Mouse (Mus musculus): Measurements from ENCODE around the gene Cnnm4. TPM values are rescaled to one million over a fixed set of nuclear protein-coding genes. Genes with fewer than 3 reads are reported as not detected.

Cnnm4 gene
- polyA plus RNA-seq, 1 experiment from 2014 or later, result 10.1 TPM

DNA sequence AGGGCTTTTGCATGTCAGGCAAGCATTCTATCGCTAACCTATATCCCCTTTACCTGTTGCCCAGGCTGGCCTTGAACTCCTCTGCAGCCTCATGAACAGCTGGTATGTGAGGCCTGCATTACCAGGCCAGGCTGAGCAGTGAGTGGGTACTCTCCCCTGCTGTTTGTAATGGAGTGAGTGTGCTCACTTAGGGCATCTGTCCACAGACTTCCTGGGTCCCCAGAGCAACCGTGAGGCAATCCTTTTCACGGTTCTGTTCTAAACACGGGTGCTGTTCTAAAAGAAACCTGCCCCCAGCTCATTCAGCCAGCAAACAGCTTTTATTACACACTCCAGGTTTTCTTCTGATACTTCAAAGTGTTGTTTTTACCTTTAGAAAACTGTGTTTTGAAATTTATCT lies 67.3 kb downstream of the Cnnm4 start:
- Histone ChIP-seq H3K9me3 (no peaks in the 10 kb centered on the region), H3K4me1 (no peaks in the 10 kb centered on the region), H3K27ac (no peak overlapping the region), H3K4me2 (replicated peaks) (no peak overlapping the region), H3K9ac (no peak overlapping the region), H3K27me3 (replicated peaks) (no peaks in the 10 kb centered on the region), H3K4me3 (no peak overlapping the region), H3K36me3 (peaks cover 29% of the 10 kb centered on the region)
- ATAC-seq (ENCODE audit: low FRiP score, low read depth), result no peak
- WGBS, result 84% methylated on average over 4 of the region's 4 CpGs

DNA sequence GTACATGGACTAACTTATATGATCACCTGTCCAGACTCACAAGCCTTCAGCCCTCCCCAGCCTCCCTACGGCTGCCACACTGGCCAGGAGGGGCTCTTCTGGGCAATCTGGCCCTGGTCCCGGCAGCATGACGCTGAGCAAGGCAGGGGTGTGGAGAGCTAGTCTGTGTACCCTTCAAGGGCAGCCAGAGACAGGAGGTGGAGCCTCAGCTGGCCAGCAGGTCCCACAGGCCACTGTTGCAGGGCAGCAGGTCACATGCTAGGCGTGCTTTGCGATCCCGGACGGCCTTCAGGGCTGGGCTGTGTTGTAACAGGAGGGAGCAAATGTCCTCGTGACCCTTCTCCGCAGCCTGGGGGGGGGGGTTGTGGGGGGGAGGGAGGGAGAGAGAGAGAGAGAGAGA lies 67.8 kb downstream of the Cnnm4 start, which contains the start of gene Gm42417:
Gm42417 (minus strand) TSS at position 244 of the 400 bp plus-strand sequence.
- Histone ChIP-seq H3K27me3 (replicated peaks) (no peaks in the 10 kb centered on the region), H3K4me3 (no peak within 1 kb of the TSS), H3K27ac (no peak within 1 kb of the TSS), H3K36me3 (peaks cover 29% of the 10 kb centered on the region), H3K4me2 (replicated peaks) (no peak within 1 kb of the TSS), H3K9me3 (no peaks in the 10 kb centered on the region), H3K9ac (no peak within 1 kb of the TSS), H3K4me1 (no peaks in the 10 kb centered on the region)
- 61% methylated on average over 9 of the region's 9 CpGs for WGBS
- ATAC-seq (ENCODE audit: low FRiP score, low read depth), result no peak

DNA sequence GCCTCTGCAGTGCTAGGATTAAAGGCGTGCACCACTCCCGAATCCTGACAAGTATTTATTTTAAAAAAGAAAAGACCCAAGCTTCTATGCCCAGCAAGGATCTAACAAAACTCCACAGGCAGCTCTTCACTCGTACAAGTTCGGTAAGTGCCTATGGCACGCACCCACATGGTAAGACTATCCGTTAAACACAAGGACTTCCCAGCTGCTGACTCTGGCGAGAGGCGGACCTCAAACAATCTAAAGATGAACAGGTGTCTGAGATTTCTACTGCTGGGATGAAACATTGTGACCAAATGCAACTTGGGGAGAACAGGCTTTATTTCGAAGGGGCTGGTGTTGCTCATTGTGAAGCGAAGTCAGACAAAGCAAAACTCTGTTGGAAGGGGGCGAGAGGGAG lies 68.7 kb downstream of the Cnnm4 start:
- H3K9ac ChIP-seq, result no peak overlapping the region
- no peaks in the 10 kb centered on the region for H3K9me3 ChIP-seq
- no peak for ATAC-seq (ENCODE audit: low FRiP score, low read depth)
- no peaks in the 10 kb centered on the region for H3K4me1 ChIP-seq
- H3K4me2 ChIP-seq (replicated peaks), result no peak overlapping the region
- 90% methylated on average over 11 of the region's 11 CpGs for WGBS
- no peak overlapping the region for H3K4me3 ChIP-seq
- no peak overlapping the region for H3K27ac ChIP-seq
- H3K27me3 ChIP-seq (replicated peaks), result no peaks in the 10 kb centered on the region
- H3K36me3 ChIP-seq, result peaks cover 29% of the 10 kb centered on the region

DNA sequence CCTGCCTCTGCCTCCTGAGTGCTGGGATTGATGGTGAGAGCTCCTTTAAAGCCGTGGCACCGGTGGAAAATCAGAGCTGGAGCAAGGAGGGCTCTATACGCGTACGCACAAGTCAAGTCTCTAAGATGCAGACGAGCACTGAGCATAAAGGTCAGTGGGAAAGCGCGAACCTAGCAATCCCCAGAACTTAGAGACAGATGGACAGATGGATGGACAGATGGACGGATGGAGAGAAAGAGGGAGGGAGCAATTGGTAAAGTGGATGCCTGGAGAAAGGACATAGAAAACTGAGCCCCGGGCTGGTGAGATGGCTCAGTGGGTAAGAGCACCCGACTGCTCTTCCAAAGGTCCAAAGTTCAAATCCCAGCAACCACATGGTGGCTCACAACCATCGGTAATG lies 69.4 kb downstream of the Cnnm4 start:
- Histone ChIP-seq H3K9me3 (no peaks in the 10 kb centered on the region), H3K4me2 (replicated peaks) (no peak overlapping the region), H3K27me3 (replicated peaks) (no peaks in the 10 kb centered on the region), H3K4me3 (no peak overlapping the region), H3K4me1 (no peaks in the 10 kb centered on the region), H3K9ac (no peak overlapping the region), H3K36me3 (peaks cover 29% of the 10 kb centered on the region), H3K27ac (no peak overlapping the region)
- ATAC-seq (ENCODE audit: low FRiP score, low read depth), result no peak
- WGBS, result 91% methylated on average over 12 of the region's 12 CpGs

DNA sequence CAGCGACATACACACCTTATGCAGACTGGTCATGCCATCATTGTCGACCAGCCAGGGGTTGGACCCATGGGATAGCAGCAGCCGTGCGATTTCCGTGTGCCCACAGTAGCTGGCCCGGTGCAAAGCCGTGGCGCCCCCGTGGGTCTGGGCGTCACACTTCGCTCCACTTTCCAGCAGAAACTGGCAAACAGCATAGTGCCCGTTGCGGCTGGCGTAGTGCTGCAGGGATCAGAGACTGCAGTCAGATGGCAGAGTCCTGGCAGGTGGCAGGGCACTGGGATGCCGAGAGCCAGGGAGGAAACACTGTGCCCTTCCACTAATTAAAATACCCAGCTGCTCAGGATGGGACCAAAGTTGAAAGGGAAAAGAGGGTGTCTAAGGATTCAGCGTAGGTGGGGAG lies 70.4 kb downstream of the Cnnm4 start:
- ATAC-seq (ENCODE audit: low FRiP score, low read depth), result no peak
- no peaks in the 10 kb centered on the region for H3K9me3 ChIP-seq
- no peak overlapping the region for H3K4me2 ChIP-seq (replicated peaks)
- peaks cover 7% of the 10 kb centered on the region; the same call in 1 of the 2 replicates for H3K4me1 ChIP-seq
- 95% methylated on average over 16 of the region's 16 CpGs for WGBS
- H3K4me3 ChIP-seq, result no peak overlapping the region
- no peaks in the 10 kb centered on the region for H3K27me3 ChIP-seq (replicated peaks)
- H3K36me3 ChIP-seq, result peaks cover 29% of the 10 kb centered on the region
- H3K27ac ChIP-seq, result no peak overlapping the region
- H3K9ac ChIP-seq, result no peak overlapping the region

DNA sequence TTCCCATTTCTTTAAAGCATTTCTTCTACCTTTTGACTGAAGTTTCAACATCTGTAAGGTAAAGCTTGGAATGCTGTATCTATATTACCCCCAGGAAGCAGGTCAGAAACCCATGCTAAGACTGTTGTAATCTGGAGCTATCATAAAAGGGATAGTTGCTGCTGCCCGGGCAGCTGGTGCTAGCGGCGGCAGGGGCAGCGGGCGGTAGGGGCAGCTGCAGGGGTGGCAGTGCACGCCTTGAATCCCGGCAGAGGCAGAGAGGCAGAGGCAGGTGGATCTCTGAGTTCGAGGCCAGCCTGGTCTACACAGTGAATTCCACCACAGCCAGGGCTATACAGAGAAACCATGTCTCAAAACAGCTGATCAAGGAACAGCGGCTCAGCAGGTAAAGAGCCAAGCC lies 71.5 kb downstream of the Cnnm4 start:
- no peak overlapping the region for H3K9ac ChIP-seq
- no peaks in the 10 kb centered on the region for H3K27me3 ChIP-seq (replicated peaks)
- 90% methylated on average over 9 of the region's 9 CpGs for WGBS
- H3K4me2 ChIP-seq (replicated peaks), result no peak overlapping the region
- H3K36me3 ChIP-seq, result peaks cover 29% of the 10 kb centered on the region
- H3K4me3 ChIP-seq, result no peak overlapping the region
- no peak overlapping the region for H3K27ac ChIP-seq
- ATAC-seq (ENCODE audit: low FRiP score, low read depth), result no peak
- no peaks in the 10 kb centered on the region for H3K9me3 ChIP-seq
- peaks cover 14% of the 10 kb centered on the region for H3K4me1 ChIP-seq

DNA sequence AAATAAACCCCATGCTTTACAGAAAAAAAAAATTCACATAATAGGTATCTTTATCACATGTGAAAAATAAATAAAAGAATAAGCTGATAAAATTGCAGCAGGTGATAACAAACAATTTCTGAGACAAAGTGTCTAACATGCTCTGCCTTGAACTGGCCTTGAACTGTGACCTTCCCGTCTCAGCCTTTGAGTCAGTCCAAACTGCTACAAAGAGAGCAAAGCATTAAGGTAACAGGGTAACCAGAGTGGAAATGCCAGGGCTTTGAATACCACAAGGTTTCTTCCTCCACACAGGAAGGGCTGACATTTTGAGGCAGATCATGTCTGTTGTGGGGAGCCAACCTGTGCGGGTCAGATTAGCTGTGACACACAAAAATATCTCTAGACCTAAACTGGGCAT lies 74.0 kb downstream of the Cnnm4 start:
- 79% methylated on average over 2 of the region's 2 CpGs for WGBS

DNA sequence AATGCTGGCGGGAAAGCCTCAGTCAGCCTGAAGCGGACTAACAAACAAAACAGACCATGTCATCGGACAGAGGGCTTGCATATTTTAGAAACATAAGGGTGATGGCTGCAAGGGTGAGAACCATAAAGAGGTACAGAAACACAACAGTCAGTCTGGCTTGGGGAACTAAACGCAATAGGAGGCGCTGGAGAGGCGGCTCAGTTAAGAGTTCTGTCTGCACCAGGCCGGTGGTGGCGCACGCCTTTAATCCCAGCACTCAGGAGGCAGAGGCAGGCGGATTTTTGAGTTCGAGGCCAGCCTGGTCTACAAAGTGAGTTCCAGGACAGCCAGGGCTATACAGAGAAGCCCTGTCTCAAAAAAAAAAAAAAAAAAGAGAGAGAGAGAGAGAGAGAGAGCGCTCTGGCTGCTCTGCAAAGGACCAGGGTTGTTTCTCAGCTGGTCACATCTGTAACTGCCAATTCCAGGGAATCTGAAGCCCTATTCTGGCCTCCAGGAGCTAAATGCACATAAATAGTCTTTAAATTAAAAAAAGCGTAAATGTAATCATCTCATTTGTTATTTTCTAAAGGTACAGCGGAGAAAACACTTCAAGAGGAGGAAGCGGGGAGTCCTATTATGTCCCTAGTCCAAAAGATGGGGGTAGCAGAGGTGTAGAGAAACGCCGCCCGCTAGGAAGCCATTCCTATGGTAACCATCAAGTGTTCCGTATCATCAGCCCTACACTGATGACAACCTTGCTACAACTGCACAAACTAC lies 74.6 kb downstream of the Cnnm4 start:
- peak overlapping the region; percentile 61 for H3K4me3 ChIP-seq
- WGBS, result 72% methylated on average over 19 of the region's 19 CpGs
- H3K9me3 ChIP-seq, result no peaks in the 10 kb centered on the region
- H3K4me2 ChIP-seq (replicated peaks), result peak overlapping the region; percentile 69
- H3K36me3 ChIP-seq, result peaks cover 46% of the 10 kb centered on the region
- no peak overlapping the region for H3K27ac ChIP-seq
- peak overlapping the region; percentile 73 for H3K9ac ChIP-seq
- ATAC-seq (ENCODE audit: low FRiP score, low read depth), result no peak
- peaks cover 33% of the 10 kb centered on the region for H3K4me1 ChIP-seq
- no peaks in the 10 kb centered on the region for H3K27me3 ChIP-seq (replicated peaks)

More for the DNA sequence above, 74.0 kb downstream of the Cnnm4 start:
- H3K4me2 ChIP-seq (replicated peaks), result no peak overlapping the region
- H3K27me3 ChIP-seq (replicated peaks), result no peaks in the 10 kb centered on the region
- H3K4me3 ChIP-seq, result no peak overlapping the region
- H3K27ac ChIP-seq, result no peak overlapping the region
- H3K4me1 ChIP-seq, result peaks cover 33% of the 10 kb centered on the region
- no peak for ATAC-seq (ENCODE audit: low FRiP score, low read depth)
- no peak overlapping the region for H3K9ac ChIP-seq
- peaks cover 44% of the 10 kb centered on the region for H3K36me3 ChIP-seq
- no peaks in the 10 kb centered on the region for H3K9me3 ChIP-seq

DNA sequence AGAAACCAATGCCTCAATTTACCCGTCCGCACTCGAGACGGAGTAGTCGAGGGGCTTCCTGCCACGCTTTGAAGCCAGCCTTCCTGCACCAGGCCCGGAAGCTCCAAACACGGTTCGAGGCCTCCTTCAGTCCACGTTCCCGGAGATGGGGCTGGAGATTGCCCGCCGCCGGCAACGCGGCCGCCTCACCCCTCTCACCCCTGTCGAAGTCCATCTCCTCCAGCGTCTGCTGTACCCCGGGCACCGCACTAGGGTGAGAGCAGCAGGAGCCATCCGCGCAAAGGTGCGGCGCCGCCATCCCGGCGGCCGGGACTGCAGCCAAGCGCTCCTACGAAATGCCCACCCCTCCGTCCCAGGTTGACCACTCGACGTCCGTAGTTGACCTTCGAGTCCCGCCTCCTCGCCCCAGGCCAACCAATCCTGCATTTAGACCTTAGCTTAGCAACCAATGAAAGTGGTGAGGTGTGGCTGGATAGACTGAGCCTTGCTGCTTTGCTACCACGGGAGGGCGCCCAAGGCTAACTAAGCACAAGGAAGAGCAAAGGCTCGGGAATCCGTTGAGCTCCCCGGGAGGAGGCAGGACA lies 75.6 kb downstream of the Cnnm4 start, which contains the start of gene Ankrd39:
Ankrd39 (minus strand) TSS at position 558 of the 584 bp plus-strand sequence.
- under 1% methylated on average over 43 of the region's 43 CpGs for WGBS
- Histone ChIP-seq H3K4me3 (peak within 1 kb of the TSS; percentile 61), H3K4me2 (replicated peaks) (peak within 1 kb of the TSS; percentile 69), H3K4me1 (peaks cover 36% of the 10 kb centered on the region), H3K9me3 (no peaks in the 10 kb centered on the region), H3K27ac (peak within 1 kb of the TSS; percentile 38), H3K36me3 (peaks cover 47% of the 10 kb centered on the region), H3K27me3 (replicated peaks) (no peaks in the 10 kb centered on the region), H3K9ac (peak within 1 kb of the TSS; percentile 73)
- peak; percentile 95 for ATAC-seq (ENCODE audit: low FRiP score, low read depth)

DNA sequence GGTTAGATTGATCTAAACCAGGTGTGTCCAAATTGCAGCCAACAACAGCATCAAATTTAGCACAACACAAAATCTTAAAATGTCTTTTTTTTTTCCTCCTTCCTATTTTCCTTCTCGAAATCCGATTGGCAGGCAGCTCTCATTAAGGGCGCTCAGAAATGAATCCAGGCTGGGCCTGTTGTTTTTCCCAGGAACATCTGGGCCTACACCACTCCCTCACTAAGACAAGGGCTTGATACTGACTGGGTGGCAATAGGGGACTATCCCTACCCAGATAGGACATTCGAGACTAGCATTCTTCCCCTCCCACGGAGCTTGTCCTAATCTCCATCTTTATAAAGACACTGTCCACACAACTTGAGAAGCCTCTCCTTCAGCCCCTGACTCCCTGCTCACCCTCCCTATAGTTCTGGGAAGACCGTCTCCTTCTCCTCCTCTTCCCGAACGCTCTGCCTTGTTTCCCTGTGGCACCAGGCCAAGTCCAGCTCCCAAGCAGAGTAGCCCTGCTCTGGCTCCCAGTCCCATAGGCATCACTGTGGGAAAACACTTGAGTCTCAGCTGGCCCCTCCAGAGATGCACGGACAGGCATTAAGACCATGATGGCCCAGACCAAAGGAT lies 76.7 kb downstream of the Cnnm4 start:
- Histone ChIP-seq H3K4me2 (replicated peaks) (peak overlapping the region; percentile 35; the same call in 1 of the 2 replicates), H3K9ac (no peak overlapping the region)
- WGBS, result 46% methylated on average over 9 of the region's 9 CpGs

DNA sequence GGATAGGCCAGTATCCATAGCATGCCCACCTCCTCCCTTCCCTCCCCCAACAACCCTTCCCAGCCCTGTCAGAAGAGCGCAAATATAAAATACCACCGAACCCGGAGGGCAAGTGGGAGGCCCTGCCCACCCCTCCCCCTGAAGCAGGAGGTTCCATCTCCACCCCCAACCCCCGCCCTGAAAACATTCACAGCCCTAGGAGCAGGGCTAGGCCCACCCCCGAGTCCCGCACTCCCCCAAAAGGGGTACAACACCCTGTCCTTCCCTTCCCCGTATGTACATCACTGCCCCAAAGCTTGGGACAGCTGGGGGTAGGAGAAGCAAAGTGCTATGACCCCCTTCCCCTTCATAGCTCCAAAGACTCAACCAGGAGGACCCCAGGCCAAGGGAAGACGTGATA lies 77.4 kb downstream of the Cnnm4 start:
- WGBS, result 62% methylated on average over 8 of the region's 8 CpGs
- no peaks in the 10 kb centered on the region for H3K27me3 ChIP-seq (replicated peaks)
- peak overlapping the region; percentile 35 for H3K4me2 ChIP-seq (replicated peaks)
- H3K27ac ChIP-seq, result no peak overlapping the region
- H3K36me3 ChIP-seq, result peaks cover 56% of the 10 kb centered on the region
- no peak overlapping the region for H3K4me3 ChIP-seq
- H3K9me3 ChIP-seq, result no peaks in the 10 kb centered on the region
- 0 out of 2 replicates have a peak overlapping the region, but pooled peaks have one; percentile 18 for H3K9ac ChIP-seq
- H3K4me1 ChIP-seq, result peaks cover 38% of the 10 kb centered on the region
- ATAC-seq (ENCODE audit: low FRiP score, low read depth), result no peak

More for the DNA sequence above, 76.7 kb downstream of the Cnnm4 start:
- H3K27me3 ChIP-seq (replicated peaks), result no peaks in the 10 kb centered on the region
- H3K9me3 ChIP-seq, result no peaks in the 10 kb centered on the region
- no peak overlapping the region for H3K4me3 ChIP-seq
- H3K4me1 ChIP-seq, result peaks cover 36% of the 10 kb centered on the region
- no peak for ATAC-seq (ENCODE audit: low FRiP score, low read depth)
- peaks cover 49% of the 10 kb centered on the region for H3K36me3 ChIP-seq
- peak overlapping the region; percentile 33; the same call in 1 of the 2 replicates for H3K27ac ChIP-seq

DNA sequence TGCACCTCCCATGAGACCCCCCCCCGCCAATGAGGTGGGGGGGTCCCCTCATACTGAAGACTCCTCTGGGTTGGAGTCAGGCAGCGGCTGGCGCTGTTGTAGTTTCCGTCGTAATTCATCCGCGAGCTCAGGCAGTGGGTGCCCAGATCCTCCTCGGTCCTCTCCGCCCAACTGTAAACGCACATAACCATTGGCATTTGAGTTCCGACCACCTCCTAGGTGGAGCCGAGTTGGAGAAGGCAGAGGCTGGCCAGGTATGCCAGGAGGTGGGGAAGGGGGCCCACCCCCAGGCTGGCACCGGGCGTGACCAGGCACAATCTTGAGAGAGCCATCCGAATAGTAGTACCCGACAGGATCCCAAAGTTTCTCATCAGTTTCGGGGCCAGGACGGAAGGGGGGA lies 78.1 kb downstream of the Cnnm4 start:
- Histone ChIP-seq H3K4me2 (replicated peaks) (no peak overlapping the region), H3K27ac (no peak overlapping the region), H3K9me3 (no peaks in the 10 kb centered on the region), H3K27me3 (replicated peaks) (no peaks in the 10 kb centered on the region), H3K4me3 (no peak overlapping the region), H3K4me1 (peaks cover 45% of the 10 kb centered on the region), H3K9ac (no peak overlapping the region; the same call in 1 of the 2 replicates), H3K36me3 (peaks cover 63% of the 10 kb centered on the region)
- no peak for ATAC-seq (ENCODE audit: low FRiP score, low read depth)
- WGBS, result 83% methylated on average over 18 of the region's 18 CpGs

Data from neural tube, embryonic 12.5 days (tissue).